Mouse (Mus musculus): ENCODE measurements around the gene Zfp933. TPM values are rescaled to one million over a fixed set of nuclear protein-coding genes. Genes with fewer than 3 reads are reported as not detected.
"Not testable (repeated sequence)": the region's sequence is repeated elsewhere in the genome, so short reads cannot be mapped to it uniquely, and the experiment has no call there.

Gene Zfp933
- polyA plus RNA-seq, 1 experiment = 0.55 TPM

GRCm38 (mm10) chr4:147814592-147815167 is 33.5 kb downstream of the Zfp933 start:
- no peaks in the 10 kb centered on the region for H3K36me3 ChIP-seq (ENCODE audit: control insufficient read depth, insufficient read depth)
- H3K4me3 ChIP-seq (ENCODE audit: insufficient read depth, poor library complexity, severe bottlenecking) = no peak overlapping the region
- H3ac ChIP-seq (ENCODE audit: control insufficient read depth, insufficient read length, low read depth) = no peak overlapping the region
- H3K79me3 ChIP-seq (ENCODE audit: low read depth) = no peaks in the 10 kb centered on the region
- no peaks in the 10 kb centered on the region for H3K27me3 ChIP-seq (ENCODE audit: control insufficient read depth, insufficient read depth, insufficient read length)
- no peak for TF ChIP-seq CTCF (IDR thresholded peaks at IDR 0.05; ENCODE audit: control insufficient read depth, insufficient read depth, insufficient read length)
- TF ChIP-seq MYOG (IDR thresholded peaks at IDR 0.05; ENCODE audit: control insufficient read depth, extremely low read depth, insufficient read length) = no peak
- no peak for TF ChIP-seq MAX (IDR thresholded peaks at IDR 0.05)
- no peak for TF ChIP-seq USF1 (IDR thresholded peaks at IDR 0.05; ENCODE audit: low read depth)
- no peak for TF ChIP-seq FOSL1 (IDR thresholded peaks at IDR 0.05; ENCODE audit: insufficient read depth, low read length, poor library complexity, severe bottlenecking)
- TF ChIP-seq CEBPB (IDR thresholded peaks at IDR 0.05; ENCODE audit: low read depth) = no peak
- no peak for TF ChIP-seq MYOD1 (IDR thresholded peaks at IDR 0.05; ENCODE audit: control insufficient read depth, insufficient read length, low read depth)
- H3K79me2 ChIP-seq (ENCODE audit: control insufficient read depth, insufficient read depth) = no peaks in the 10 kb centered on the region

- H3K36me3 ChIP-seq (ENCODE audit: control insufficient read depth, insufficient read depth) = no peaks in the 10 kb centered on the region
- no peaks in the 10 kb centered on the region for H3K27me3 ChIP-seq (ENCODE audit: control insufficient read depth, insufficient read depth, insufficient read length)
- H3K79me2 ChIP-seq (ENCODE audit: control insufficient read depth, insufficient read depth) = no peaks in the 10 kb centered on the region
- H3K79me3 ChIP-seq (ENCODE audit: low read depth) = no peaks in the 10 kb centered on the region
- TF ChIP-seq USF1 (IDR thresholded peaks at IDR 0.05; ENCODE audit: low read depth) (no peak), MAX (IDR thresholded peaks at IDR 0.05) (no peak), CTCF (IDR thresholded peaks at IDR 0.05; ENCODE audit: control insufficient read depth, insufficient read depth, insufficient read length) (no peak), MYOD1 (IDR thresholded peaks at IDR 0.05; ENCODE audit: control insufficient read depth, insufficient read length, low read depth) (no peak), MYOG (IDR thresholded peaks at IDR 0.05; ENCODE audit: control insufficient read depth, extremely low read depth, insufficient read length) (no peak), CEBPB (IDR thresholded peaks at IDR 0.05; ENCODE audit: low read depth) (no peak), FOSL1 (IDR thresholded peaks at IDR 0.05; ENCODE audit: insufficient read depth, low read length, poor library complexity, severe bottlenecking) (no peak)
- no peak overlapping the region for H3ac ChIP-seq (ENCODE audit: control insufficient read depth, insufficient read length, low read depth)
- no peak overlapping the region for H3K4me3 ChIP-seq (ENCODE audit: insufficient read depth, poor library complexity, severe bottlenecking)
Measured at GRCm38 (mm10) chr4:147813249-147813765, 34.9 kb downstream of the Zfp933 start.

- not testable (repeated sequence) for H3K27me3 ChIP-seq (ENCODE audit: control insufficient read depth, insufficient read depth, insufficient read length); H3K79me2 ChIP-seq (ENCODE audit: control insufficient read depth, insufficient read depth); H3K4me3 ChIP-seq (ENCODE audit: insufficient read depth, poor library complexity, severe bottlenecking); H3ac ChIP-seq (ENCODE audit: control insufficient read depth, insufficient read length, low read depth); H3K79me3 ChIP-seq (ENCODE audit: low read depth); H3K36me3 ChIP-seq (ENCODE audit: control insufficient read depth, insufficient read depth)
Measured at GRCm38 (mm10) chr4:147809966-147810304, 38.2 kb downstream of the Zfp933 start.

GRCm38 (mm10) chr4:147809292-147809965 is 38.7 kb downstream of the Zfp933 start, which contains the start of gene Zfp984:
Gene Zfp984, minus strand, starts transcription at chr4:147809788.
- not testable (repeated sequence) for H3K36me3 ChIP-seq (ENCODE audit: control insufficient read depth, insufficient read depth); H3ac ChIP-seq (ENCODE audit: control insufficient read depth, insufficient read length, low read depth); H3K79me3 ChIP-seq (ENCODE audit: low read depth); H3K4me3 ChIP-seq (ENCODE audit: insufficient read depth, poor library complexity, severe bottlenecking); H3K79me2 ChIP-seq (ENCODE audit: control insufficient read depth, insufficient read depth); H3K27me3 ChIP-seq (ENCODE audit: control insufficient read depth, insufficient read depth, insufficient read length)

GRCm38 (mm10) chr4:147808483-147808882 is 39.7 kb downstream of the Zfp933 start:
- not testable (repeated sequence) for H3K36me3 ChIP-seq (ENCODE audit: control insufficient read depth, insufficient read depth); H3K4me3 ChIP-seq (ENCODE audit: insufficient read depth, poor library complexity, severe bottlenecking); H3K79me2 ChIP-seq (ENCODE audit: control insufficient read depth, insufficient read depth); H3ac ChIP-seq (ENCODE audit: control insufficient read depth, insufficient read length, low read depth); H3K79me3 ChIP-seq (ENCODE audit: low read depth); H3K27me3 ChIP-seq (ENCODE audit: control insufficient read depth, insufficient read depth, insufficient read length)

GRCm38 (mm10) chr4:147795308-147795707 is 52.9 kb downstream of the Zfp933 start:
- not testable (repeated sequence) for H3K4me3 ChIP-seq (ENCODE audit: insufficient read depth, poor library complexity, severe bottlenecking); H3K36me3 ChIP-seq (ENCODE audit: control insufficient read depth, insufficient read depth); H3K79me3 ChIP-seq (ENCODE audit: low read depth); H3ac ChIP-seq (ENCODE audit: control insufficient read depth, insufficient read length, low read depth); H3K79me2 ChIP-seq (ENCODE audit: control insufficient read depth, insufficient read depth); H3K27me3 ChIP-seq (ENCODE audit: control insufficient read depth, insufficient read depth, insufficient read length)

GRCm38 (mm10) chr4:147794026-147794665 is 54.0 kb downstream of the Zfp933 start:
- not testable (repeated sequence) for H3K36me3 ChIP-seq (ENCODE audit: control insufficient read depth, insufficient read depth); H3ac ChIP-seq (ENCODE audit: control insufficient read depth, insufficient read length, low read depth); H3K27me3 ChIP-seq (ENCODE audit: control insufficient read depth, insufficient read depth, insufficient read length); H3K79me2 ChIP-seq (ENCODE audit: control insufficient read depth, insufficient read depth); H3K79me3 ChIP-seq (ENCODE audit: low read depth); H3K4me3 ChIP-seq (ENCODE audit: insufficient read depth, poor library complexity, severe bottlenecking)

- H3K36me3 ChIP-seq (ENCODE audit: control insufficient read depth, insufficient read depth); H3ac ChIP-seq (ENCODE audit: control insufficient read depth, insufficient read length, low read depth); H3K27me3 ChIP-seq (ENCODE audit: control insufficient read depth, insufficient read depth, insufficient read length); H3K4me3 ChIP-seq (ENCODE audit: insufficient read depth, poor library complexity, severe bottlenecking); H3K79me2 ChIP-seq (ENCODE audit: control insufficient read depth, insufficient read depth); H3K79me3 ChIP-seq (ENCODE audit: low read depth): not testable (repeated sequence)
Measured at GRCm38 (mm10) chr4:147793390-147793916, 54.7 kb downstream of the Zfp933 start.

- H3K79me3 ChIP-seq (ENCODE audit: low read depth); H3K36me3 ChIP-seq (ENCODE audit: control insufficient read depth, insufficient read depth); H3K27me3 ChIP-seq (ENCODE audit: control insufficient read depth, insufficient read depth, insufficient read length); H3ac ChIP-seq (ENCODE audit: control insufficient read depth, insufficient read length, low read depth); H3K79me2 ChIP-seq (ENCODE audit: control insufficient read depth, insufficient read depth); H3K4me3 ChIP-seq (ENCODE audit: insufficient read depth, poor library complexity, severe bottlenecking): not testable (repeated sequence)
Measured at GRCm38 (mm10) chr4:147791729-147792128, 56.4 kb downstream of the Zfp933 start.
